Mouse (Mus musculus) heart, embryonic 14.5 days (tissue): ENCODE measurements at regions not wholly inside any gene's neighbourhood (a gene's known extent, or its start where the extent isn't known, plus 50 kb on each side); places are given as distances from the start of the nearest gene placed in this dataset.

ENCODE experiments used
- ATAC-seq: fragments of 200-750 bp; cut with Nextera tagmentation; 2 replicates; pipeline ENCODE4 v1.8.0; 2017; ENCODE audit warnings: low read depth, moderate TSS enrichment; ENCODE audit not compliant: insufficient number of reproducible peaks, insufficient read depth, low FRiP score
- H3K27ac ChIP-seq, 2 experiments: fragments of 200-500 bp in 1 of 2; fragments of 300-500 bp in 1 of 2; sonication (generic) in 1 of 2; replicated peaks in 1 of 2; 2 replicates each; pipeline ENCODE4 v1.5.1; 2012 to 2014; ENCODE audit warnings: low read depth in 2 of 2, low read length in 2 of 2, control low read depth in 1 of 2, mild to moderate bottlenecking in 1 of 2, mixed read lengths in 1 of 2; ENCODE audit not compliant: control insufficient read depth in 1 of 2, insufficient read depth in 1 of 2
- H3K27me3 ChIP-seq: fragments of 300-500 bp; sonication (generic); 2 replicates; pipeline ENCODE4 v1.6.1; 2014; ENCODE audit warnings: mild to moderate bottlenecking, low read length, control low read depth; ENCODE audit not compliant: control insufficient read depth, insufficient read depth
- H3K36me3 ChIP-seq: fragments of 300-500 bp; sonication (generic); 2 replicates; pipeline ENCODE4 v1.6.1; 2014; ENCODE audit warnings: mild to moderate bottlenecking, control low read depth, low read length, mixed read lengths; ENCODE audit not compliant: control insufficient read depth, insufficient read depth
- H3K4me1 ChIP-seq, 2 experiments: fragments of 200-500 bp in 1 of 2; fragments of 300-500 bp in 1 of 2; sonication (generic) in 1 of 2; 2 replicates each; pipeline ENCODE4 v1.6.1; 2012 to 2014; ENCODE audit warnings: low read length in 2 of 2, control low read depth in 1 of 2, mixed read lengths in 1 of 2; ENCODE audit not compliant: control insufficient read depth in 2 of 2, insufficient read depth in 2 of 2
- H3K4me2 ChIP-seq: fragments of 300-500 bp; sonication (generic); 2 replicates; pipeline ENCODE4 v1.6.1; 2014; ENCODE audit warnings: mild to moderate bottlenecking, low read length
- H3K4me3 ChIP-seq, 2 experiments: fragments of 200-500 bp in 1 of 2; fragments of 300-500 bp in 1 of 2; sonication (generic) in 1 of 2; 2 replicates each; pipeline ENCODE4 v1.5.1; 2012 to 2014; ENCODE audit warnings: low read length in 2 of 2, mild to moderate bottlenecking in 2 of 2, control low read depth in 1 of 2, low read depth in 1 of 2, moderate library complexity in 1 of 2; ENCODE audit not compliant: control insufficient read depth in 1 of 2, insufficient read depth in 1 of 2
- H3K9ac ChIP-seq: fragments of 300-500 bp; sonication (generic); 2 replicates; pipeline ENCODE4 v1.6.1; 2014; ENCODE audit warnings: mild to moderate bottlenecking, low read length
- H3K9me3 ChIP-seq: fragments of 300-500 bp; sonication (generic); 2 replicates; pipeline ENCODE4 v1.6.1; 2016; ENCODE audit warnings: low read length, control low read depth; ENCODE audit not compliant: control insufficient read depth
- WGBS: fragments of 180-500 bp; shearing (Covaris S2); extraction: QIAGEN DNeasy Blood & Tissue Kit; methylation state at CpG from one replicate; pipeline ENCODE4 v1.1.7; 2014; 5-methylcytosine and 5-hydroxymethylcytosine counted together

- 30% methylated on average over 2 of the region's 2 CpGs for WGBS
- ATAC-seq = no peak
- H3K9ac ChIP-seq = no peak overlapping the region
- no peak overlapping the region for H3K4me3 ChIP-seq
- H3K4me1 ChIP-seq = no peaks in the 10 kb centered on the region
- H3K36me3 ChIP-seq = no peaks in the 10 kb centered on the region
- H3K27ac ChIP-seq = no peak overlapping the region
- H3K9me3 ChIP-seq = peaks cover 7% of the 10 kb centered on the region
- H3K27me3 ChIP-seq = 0 out of 2 replicates have a peak, but pooled peaks cover 11% of the 10 kb centered on the region
- H3K4me2 ChIP-seq = no peak overlapping the region
These were observed 239.0 kb downstream of the Rplp1 start for GRCm38 (mm10) chr9:61675366-61675765.

DNA sequence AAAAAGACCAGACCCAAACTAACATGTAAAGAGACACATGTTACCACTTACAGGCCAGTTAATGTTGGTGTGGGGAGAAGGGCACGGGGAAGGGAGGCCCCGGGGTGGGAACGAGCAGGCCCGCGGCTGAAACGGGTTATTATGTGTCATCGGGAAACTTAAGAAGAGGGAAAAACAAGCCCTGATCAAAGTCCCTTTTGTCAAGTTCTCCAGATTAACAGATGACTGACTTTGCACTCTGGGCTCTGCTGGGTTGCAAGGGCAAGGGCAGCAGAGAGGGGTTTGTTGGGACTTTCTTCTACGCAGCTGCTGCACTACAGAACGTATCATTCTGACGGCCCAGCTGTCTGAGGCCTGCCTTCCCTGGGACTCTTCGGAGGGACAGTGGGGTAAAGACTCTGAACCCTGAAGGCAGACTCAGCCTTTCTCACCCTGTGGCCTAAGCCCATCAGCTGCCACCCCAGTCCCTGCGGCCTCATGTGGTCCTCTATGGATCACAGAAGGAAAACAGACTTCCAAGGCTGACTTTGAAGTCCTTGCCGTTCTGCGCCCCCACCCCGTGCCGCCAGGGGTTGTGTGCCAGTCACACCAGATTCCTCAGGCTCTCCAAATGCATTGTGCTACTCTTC lies 240.7 kb downstream of the Rplp1 start:
- Histone ChIP-seq H3K36me3 (no peaks in the 10 kb centered on the region), H3K4me2 (no peak overlapping the region), H3K9me3 (peaks cover 7% of the 10 kb centered on the region), H3K4me1 (peaks cover 6 to 11% of the 10 kb centered on the region in 2 experiments; a peak in 3 of 4 replicates), H3K27me3 (0 out of 2 replicates have a peak, but pooled peaks cover 7% of the 10 kb centered on the region), H3K4me3 (no peak overlapping the region), H3K27ac (no peak overlapping the region), H3K9ac (no peak overlapping the region)
- 69% methylated on average over 16 of the region's 16 CpGs for WGBS
- no peak for ATAC-seq

- peaks cover 7% of the 10 kb centered on the region for H3K9me3 ChIP-seq
- H3K9ac ChIP-seq = no peak overlapping the region
- 0 out of 2 replicates have a peak, but pooled peaks cover 7% of the 10 kb centered on the region for H3K27me3 ChIP-seq
- H3K4me3 ChIP-seq = no peak overlapping the region
- no peak overlapping the region for H3K27ac ChIP-seq
- H3K36me3 ChIP-seq = no peaks in the 10 kb centered on the region
- ATAC-seq = no peak
- 88% methylated on average over 4 of the region's 4 CpGs for WGBS
- H3K4me1 ChIP-seq = peaks cover 6 to 11% of the 10 kb centered on the region in 2 experiments; a peak in 3 of 4 replicates
- H3K4me2 ChIP-seq = no peak overlapping the region
These were observed 243.4 kb downstream of the Rplp1 start for GRCm38 (mm10) chr9:61670986-61671385.

- 15% methylated on average over 10 of the region's 10 CpGs for WGBS
- Histone ChIP-seq H3K4me2 (peak overlapping the region; percentile 17; the same call in 1 of the 2 replicates), H3K9ac (no peak overlapping the region), H3K4me3 (no peak overlapping the region), H3K4me1 (peaks cover 6 to 11% of the 10 kb centered on the region in 2 experiments; a peak in 3 of 4 replicates), H3K36me3 (no peaks in the 10 kb centered on the region), H3K9me3 (peaks cover 7% of the 10 kb centered on the region), H3K27me3 (0 out of 2 replicates have a peak, but pooled peaks cover 7% of the 10 kb centered on the region), H3K27ac (no peak overlapping the region)
- ATAC-seq = no peak
These were observed 244.4 kb downstream of the Rplp1 start for GRCm38 (mm10) chr9:61669729-61670520.

DNA sequence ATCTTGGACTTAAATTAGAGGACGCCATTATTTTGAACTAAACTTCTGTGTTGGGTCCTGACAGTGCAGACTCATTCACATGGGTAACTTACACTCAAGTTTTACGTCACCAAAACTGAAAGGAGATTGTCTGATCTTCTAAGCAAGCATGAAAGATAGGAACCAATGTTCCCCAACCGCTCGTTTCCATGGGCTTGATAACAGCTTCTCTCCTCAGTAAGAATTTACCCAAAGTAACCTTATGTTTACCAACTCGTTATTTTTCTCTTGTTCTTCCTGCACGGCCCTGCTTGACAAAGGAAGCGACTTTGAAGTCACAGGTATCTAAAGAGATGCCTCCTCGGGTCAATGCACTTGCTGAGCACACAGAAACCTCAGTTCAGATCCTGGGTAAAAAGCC lies 245.6 kb downstream of the Rplp1 start:
- Histone ChIP-seq H3K4me3 (no peak overlapping the region), H3K27me3 (0 out of 2 replicates have a peak, but pooled peaks cover 1% of the 10 kb centered on the region), H3K36me3 (no peaks in the 10 kb centered on the region), H3K9ac (no peak overlapping the region), H3K27ac (no peak overlapping the region), H3K4me1 (peaks cover 6 to 11% of the 10 kb centered on the region in 2 experiments; a peak in 3 of 4 replicates), H3K9me3 (peaks cover 7% of the 10 kb centered on the region), H3K4me2 (no peak overlapping the region)
- no peak for ATAC-seq
- WGBS = 82% methylated on average over 8 of the region's 8 CpGs

DNA sequence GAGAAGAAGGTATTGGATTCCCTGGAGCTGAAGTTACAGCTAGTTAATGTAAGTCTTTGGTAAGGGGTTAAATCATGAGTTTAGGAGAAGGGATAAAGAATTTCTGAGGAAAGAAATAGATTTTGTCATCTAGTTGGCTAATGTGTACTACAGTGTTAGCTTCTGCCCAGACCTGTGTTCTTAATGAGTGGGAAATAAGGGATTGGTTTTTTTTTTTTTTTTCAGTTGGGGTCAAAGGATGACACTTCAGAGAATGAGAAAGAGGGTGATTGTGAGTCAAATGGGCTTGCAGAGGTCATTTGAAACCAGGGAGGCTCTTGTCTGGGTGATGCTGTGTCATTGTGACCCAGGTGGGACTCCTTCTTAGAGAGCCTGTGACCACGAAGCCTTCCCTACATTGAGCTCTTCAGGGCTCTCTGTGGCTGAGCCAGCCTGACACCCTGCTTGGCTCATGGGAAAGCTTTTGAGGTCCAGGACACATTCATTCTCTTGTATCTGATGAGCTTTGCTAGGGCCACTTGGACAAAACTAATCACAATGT lies 246.1 kb downstream of the Rplp1 start:
- H3K9ac ChIP-seq = no peak overlapping the region
- H3K9me3 ChIP-seq = peaks cover 7% of the 10 kb centered on the region
- no peak overlapping the region for H3K4me2 ChIP-seq
- H3K27ac ChIP-seq = no peak overlapping the region
- WGBS = 83% methylated on average over 1 of the region's 1 CpGs
- no peaks in the 10 kb centered on the region for H3K27me3 ChIP-seq
- no peak for ATAC-seq
- H3K36me3 ChIP-seq = no peaks in the 10 kb centered on the region
- peaks cover 6 to 11% of the 10 kb centered on the region in 2 experiments; a peak in 3 of 4 replicates for H3K4me1 ChIP-seq
- no peak overlapping the region for H3K4me3 ChIP-seq

DNA sequence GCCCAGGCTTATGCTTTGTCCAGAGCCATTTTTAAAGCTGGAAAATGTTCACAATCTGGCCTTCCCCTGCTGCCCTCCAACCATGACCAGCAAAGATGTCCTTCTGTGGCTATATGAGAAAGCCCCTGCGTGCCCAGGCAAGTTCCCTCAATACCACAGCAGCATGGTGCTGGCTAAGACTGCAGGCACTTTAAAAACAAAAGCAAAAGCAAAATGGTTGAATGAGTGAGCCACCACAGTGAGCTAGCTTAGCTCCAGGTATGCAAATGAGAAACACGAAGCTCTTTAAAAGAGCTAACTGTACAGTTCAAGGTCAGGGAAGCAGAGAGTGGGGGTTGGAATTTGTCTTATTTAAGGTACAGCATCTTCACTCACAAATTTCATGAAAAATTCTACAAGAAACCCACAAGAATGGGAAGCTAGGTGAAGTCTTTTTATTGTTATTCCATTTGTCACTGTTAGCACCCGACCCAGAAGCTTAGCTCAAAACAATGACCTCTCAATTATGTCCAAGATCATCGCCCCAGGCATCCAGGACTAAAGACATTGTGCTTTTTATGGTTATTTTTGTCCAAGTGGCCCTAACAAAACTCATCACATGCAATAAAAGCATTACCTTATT lies 246.8 kb downstream of the Rplp1 start:
- no peaks in the 10 kb centered on the region for H3K36me3 ChIP-seq
- H3K27me3 ChIP-seq = no peaks in the 10 kb centered on the region
- H3K4me1 ChIP-seq = peaks cover 6 to 11% of the 10 kb centered on the region in 2 experiments; a peak in 3 of 4 replicates
- H3K9me3 ChIP-seq = peaks cover 7% of the 10 kb centered on the region
- ATAC-seq = no peak
- WGBS = 78% methylated on average over 4 of the region's 4 CpGs
- H3K27ac ChIP-seq = no peak overlapping the region
- H3K4me3 ChIP-seq = no peak overlapping the region
- H3K9ac ChIP-seq = no peak overlapping the region
- no peak overlapping the region for H3K4me2 ChIP-seq
